Mouse (Mus musculus) ovary, postnatal 10 days (tissue): Measurements from ENCODE around the gene Nhlh2.
A peak's percentile ranks its signal among the peaks of the same experiment; 100 is the strongest.

Source experiments
- DNase-seq: peaks from one replicate; pipeline ENCODE4 v3.0.0; 2022; ENCODE audit warnings: low spot score

The Nhlh2 gene

GRCm38 (mm10) chr3:102024981-102025451 is 15.1 kb downstream of the Nhlh2 start:
- no peak for DNase-seq

GRCm38 (mm10) chr3:102025659-102026058 is 15.8 kb downstream of the Nhlh2 start:
- no peak for DNase-seq

- no peak for DNase-seq
Measured at GRCm38 (mm10) chr3:102027880-102028279, 18.0 kb downstream of the Nhlh2 start.

DNA sequence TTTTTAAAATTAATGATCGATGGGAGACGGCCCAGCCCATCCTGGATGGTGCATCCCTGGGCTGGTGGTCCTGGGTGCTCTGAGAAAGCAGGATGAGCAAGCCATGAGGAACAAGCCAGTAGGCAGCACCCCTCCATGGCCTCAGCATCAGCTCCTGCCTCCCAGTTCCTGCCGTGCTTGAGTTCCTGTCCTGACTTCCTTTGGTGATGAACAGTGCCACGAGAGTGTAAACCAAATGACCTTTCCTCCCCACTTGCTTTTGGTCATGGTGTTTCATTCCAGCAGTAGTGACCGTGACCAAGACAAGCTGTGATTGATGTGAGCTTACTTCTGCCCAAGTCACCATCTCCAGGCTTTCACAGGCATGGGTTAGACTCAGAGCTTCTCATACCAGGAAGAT is 27.9 kb downstream of the Nhlh2 start:
- no peak for DNase-seq

DNA sequence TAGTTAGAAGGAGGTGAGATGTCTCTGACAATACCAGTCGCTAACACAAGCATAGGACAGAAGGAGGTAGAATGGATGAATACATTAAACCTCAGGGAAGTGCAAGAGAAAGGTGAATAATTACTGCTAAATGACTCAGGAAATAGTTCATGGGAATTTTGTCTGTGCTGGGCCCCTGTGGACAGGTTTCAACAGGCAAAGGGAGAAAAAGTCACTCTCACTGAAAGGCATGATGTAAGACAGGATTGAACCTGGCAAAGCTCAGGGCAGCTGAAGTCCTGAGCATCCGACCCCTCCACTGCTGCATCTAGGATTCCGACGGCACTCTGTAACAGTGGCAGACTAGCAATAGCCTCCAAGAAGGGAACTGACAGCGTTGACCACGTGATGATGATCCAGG is 28.7 kb downstream of the Nhlh2 start:
- DNase-seq, result no peak

DNA sequence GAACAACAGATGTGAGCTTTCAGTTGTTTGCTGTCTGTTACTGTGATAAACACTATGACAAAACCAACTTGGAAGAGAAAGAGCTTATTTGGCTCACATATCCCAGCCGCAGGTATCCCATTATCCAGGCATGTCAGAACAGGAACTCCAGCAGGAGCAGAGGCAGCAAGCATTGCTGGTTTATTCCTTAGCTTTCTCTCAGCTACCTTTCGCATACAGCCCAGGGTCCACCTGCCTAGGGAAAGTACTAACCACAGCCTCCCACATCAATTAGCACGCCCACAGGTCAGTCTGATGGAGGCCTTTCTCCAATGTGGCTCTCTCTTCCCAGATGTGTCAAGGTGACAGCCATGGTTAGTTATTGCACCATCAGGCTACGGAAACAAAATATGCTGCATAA is 31.8 kb downstream of the Nhlh2 start:
- no peak for DNase-seq

- DNase-seq, result no peak
Measured at GRCm38 (mm10) chr3:102045071-102045470, 35.2 kb downstream of the Nhlh2 start.

DNA sequence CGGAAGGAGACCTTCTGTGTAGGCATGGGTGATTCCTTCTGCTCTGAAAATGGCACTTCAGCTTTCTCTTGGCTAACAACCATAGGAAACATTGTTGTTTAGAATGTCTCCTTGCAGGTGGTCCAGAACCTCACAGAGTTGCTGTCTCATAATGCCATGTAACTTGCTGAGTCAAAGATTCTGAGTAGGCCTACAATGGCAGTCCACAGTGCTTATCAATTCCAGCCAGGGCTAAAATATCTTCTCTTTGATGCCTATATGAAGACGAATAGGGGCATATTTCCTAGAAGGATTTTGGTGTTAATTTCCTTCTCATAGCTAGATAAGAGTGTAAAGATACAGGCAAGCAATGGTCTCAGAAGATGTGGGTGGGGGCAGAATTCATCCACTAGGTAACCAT is 37.7 kb downstream of the Nhlh2 start:
- no peak for DNase-seq

- no peak for DNase-seq
Measured at GRCm38 (mm10) chr3:102049207-102050104, 39.6 kb downstream of the Nhlh2 start.

DNA sequence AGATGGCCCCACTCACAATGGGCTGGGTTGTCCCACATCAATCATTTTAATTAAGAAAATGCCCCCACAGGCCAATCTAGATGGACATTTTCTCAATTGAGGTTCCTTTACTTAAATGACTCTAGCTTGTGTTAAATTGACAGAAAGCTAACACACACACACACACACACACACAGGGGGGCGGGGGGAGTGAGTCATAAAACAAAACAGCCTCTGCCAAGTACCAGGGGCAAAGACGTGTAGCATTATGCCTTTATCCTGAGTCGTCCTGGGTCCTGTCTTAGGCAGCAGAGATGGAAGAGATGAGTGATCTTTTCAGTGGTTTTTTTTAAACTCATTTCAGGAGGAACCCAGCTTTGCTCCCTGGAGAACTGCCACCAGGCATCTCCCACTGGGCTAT is 42.2 kb downstream of the Nhlh2 start:
- DNase-seq, result no peak

- no peak for DNase-seq
Measured at GRCm38 (mm10) chr3:102053293-102053692, 43.4 kb downstream of the Nhlh2 start.

DNA sequence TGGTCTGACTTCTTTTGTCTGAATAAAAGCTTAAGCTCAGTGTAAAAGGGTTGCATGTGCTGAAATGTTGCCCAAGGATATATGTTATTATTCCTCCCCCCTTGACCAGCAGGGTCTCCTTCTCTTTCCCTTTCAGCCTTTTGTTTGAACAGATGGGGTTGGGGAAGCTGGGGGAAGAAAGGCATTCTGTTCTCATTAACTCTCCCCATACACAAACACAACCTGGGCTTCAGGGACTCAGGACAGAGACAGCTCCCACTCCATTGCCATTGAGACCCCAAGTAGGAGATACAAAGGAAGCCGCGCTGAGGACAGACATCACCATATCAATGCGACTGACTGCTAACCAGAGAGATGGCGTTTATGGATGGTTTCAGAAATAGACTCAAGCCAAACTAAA is 46.0 kb downstream of the Nhlh2 start:
- DNase-seq, result no peak

DNA sequence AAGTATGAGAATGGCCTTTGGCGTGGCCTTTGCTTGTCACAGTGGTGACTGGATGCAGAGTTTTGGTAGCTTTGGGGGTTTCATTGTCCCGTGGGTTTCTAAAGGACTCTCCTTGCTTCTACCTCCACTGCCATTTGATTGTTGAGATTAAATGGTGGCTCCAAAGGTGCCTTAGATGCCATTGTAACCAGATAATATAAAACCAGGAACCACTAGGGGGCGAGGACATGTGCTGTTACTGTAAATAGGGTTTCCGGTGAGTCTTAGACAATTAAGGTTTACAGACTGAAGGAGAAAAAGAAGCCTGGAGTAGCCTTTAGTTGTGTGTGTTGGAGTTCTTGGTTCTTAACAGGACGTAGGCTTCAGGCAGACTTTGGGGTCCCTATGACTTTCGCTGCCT is 50.2 kb downstream of the Nhlh2 start:
- DNase-seq, result no peak

GRCm38 (mm10) chr3:102061923-102062670 is 52.2 kb downstream of the Nhlh2 start:
- DNase-seq, result peak; percentile 35

DNA sequence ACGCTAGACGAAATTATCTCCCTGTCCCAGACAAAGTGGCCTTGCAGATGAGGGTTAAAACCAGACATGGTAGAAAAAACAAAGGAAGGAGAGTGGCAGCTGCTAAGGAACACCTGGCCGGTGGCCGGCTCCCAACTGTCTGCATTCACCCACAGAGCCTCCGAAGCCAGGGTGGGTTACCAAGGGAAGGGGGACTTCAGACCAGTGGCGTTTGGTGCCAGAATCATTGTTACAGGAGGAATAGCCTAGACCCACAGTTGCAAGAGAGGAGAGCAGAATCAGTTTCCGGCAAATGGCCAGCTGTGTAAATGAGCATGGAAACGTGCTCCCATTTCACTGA is 52.8 kb downstream of the Nhlh2 start:
- no peak for DNase-seq

GRCm38 (mm10) chr3:102063273-102064120 is 53.6 kb downstream of the Nhlh2 start:
- DNase-seq, result no peak

- DNase-seq, result no peak
Measured at GRCm38 (mm10) chr3:102064566-102064965, 54.7 kb downstream of the Nhlh2 start.
